In genomic region chr12:107915396-107915795, GRCm38 (mm10) we compare ENCODE assay signal across 28 mouse cellular contexts.
DNase-seq lines count a peak whose midpoint lies in the region; ATAC-seq and TF ChIP-seq lines count a peak whose summit lies in the region.
"Had no signal": no experiment of that assay in that cellular context is flagged by ENCODE, and none has a peak within 500 bp of the region (broad histone marks: within the 10 kb centered on the region; RNA-seq: fewer than 3 reads in every experiment).

No protein-coding gene starts in this region.

- H3K27ac ChIP-seq in intestine, postnatal 0 days (ENCODE audit: low read depth, low read length): peak overlapping the region; percentile 50
- no peak overlapping the region for H3K27ac ChIP-seq in intestine, embryonic 16.5 days (ENCODE audit: low read length)
- no peak overlapping the region for H3K27ac ChIP-seq in thymus, adult 2 months (ENCODE audit: control insufficient read depth, insufficient read depth, low read length)
- H3K27ac ChIP-seq: forebrain, embryonic 15.5 days; heart, adult 2 months; hindbrain, embryonic 13.5 days; limb, embryonic 15.5 days; liver, embryonic 14.5 days; lung, embryonic 15.5 days; midbrain, embryonic 15.5 days; neural tube, embryonic 13.5 days had no signal

- peaks cover 27% of the 10 kb centered on the region; the same call in 1 of the 2 replicates for H3K36me3 ChIP-seq in intestine, postnatal 0 days (ENCODE audit: control insufficient read depth, insufficient read depth)
- H3K36me3 ChIP-seq in intestine, embryonic 16.5 days (ENCODE audit: control insufficient read depth, insufficient read depth, low read length): peaks cover 23% of the 10 kb centered on the region
- H3K36me3 ChIP-seq in thymus, adult 2 months (ENCODE audit: control insufficient read depth, insufficient read depth, low read length): peaks cover 52% of the 10 kb centered on the region
- H3K36me3 ChIP-seq in G1E (replicated peaks): no peaks in the 10 kb centered on the region

- no peaks in the 10 kb centered on the region for H3K9me3 ChIP-seq in intestine, postnatal 0 days (ENCODE audit: control insufficient read depth)
- H3K9me3 ChIP-seq in intestine, embryonic 16.5 days (ENCODE audit: control insufficient read depth, low read length): peaks cover 11% of the 10 kb centered on the region
- H3K9me3 ChIP-seq in G1E (replicated peaks): peaks cover 75% of the 10 kb centered on the region
- H3K9me3 ChIP-seq: forebrain, embryonic 15.5 days had no signal

- WGBS in intestine, postnatal 0 days: 96% methylated on average over 32 of the region's 32 CpGs
- 98% methylated on average over 32 of the region's 32 CpGs for WGBS in intestine, embryonic 16.5 days
- WGBS in thymus, adult 2 months: 98% methylated on average over 32 of the region's 32 CpGs

- H3K9ac ChIP-seq in intestine, postnatal 0 days (ENCODE audit: low read depth, low read length): no peak overlapping the region
- no peak overlapping the region for H3K9ac ChIP-seq in intestine, embryonic 16.5 days (ENCODE audit: low read depth, low read length)
- H3K9ac ChIP-seq: forebrain, embryonic 15.5 days; hindbrain, embryonic 13.5 days; limb, embryonic 15.5 days; liver, embryonic 14.5 days; lung, embryonic 15.5 days; midbrain, embryonic 15.5 days; neural tube, embryonic 13.5 days had no signal

- no peak for TF ChIP-seq POLR2A in thymus, adult 2 months (IDR thresholded peaks at IDR 0.05; ENCODE audit: control insufficient read depth, extremely low read depth, insufficient read depth, low read length, poor library complexity)

- ATAC-seq in intestine, postnatal 0 days: no peak
- ATAC-seq in intestine, embryonic 16.5 days: no peak
- no peak for ATAC-seq in G1E (ENCODE audit: extremely low read depth, insufficient number of reproducible peaks, low FRiP score, poor library complexity, severe bottlenecking)
- ATAC-seq: forebrain, embryonic 15.5 days; inflammation-experienced regulatory T-cells, adult 6 months; midbrain, embryonic 15.5 days had no signal

- H3K4me3 ChIP-seq in intestine, postnatal 0 days (ENCODE audit: low read depth, low read length): no peak overlapping the region
- no peak overlapping the region for H3K4me3 ChIP-seq in intestine, embryonic 16.5 days (ENCODE audit: low read length)
- no peak overlapping the region for H3K4me3 ChIP-seq in thymus, adult 2 months (ENCODE audit: control insufficient read depth, insufficient read depth, low read length)
- peak overlapping the region; percentile 44 for H3K4me3 ChIP-seq in G1E (ENCODE audit: low read depth, low read length)
- H3K4me3 ChIP-seq: forebrain, embryonic 15.5 days; heart, adult 2 months; hindbrain, embryonic 13.5 days; limb, embryonic 15.5 days; lung, embryonic 15.5 days; midbrain, embryonic 15.5 days; neural tube, embryonic 13.5 days had no signal

- peak; percentile 14 for DNase-seq in thymus, postnatal 0 days (ENCODE audit: low spot score)
- DNase-seq in thymus, adult 2 months: no peak
- DNase-seq in G1E (ENCODE audit: low spot score): no peak
- DNase-seq in testis, postnatal 14 days (ENCODE audit: low spot score): peak; percentile 36
- no peak for DNase-seq in left cerebral cortex, postnatal 10 days (ENCODE audit: extremely low spot score in 1 of 2, low spot score in 2 of 2)
- DNase-seq in urinary bladder, postnatal 36 days (ENCODE audit: low spot score in 2 of 2): no peak
- DNase-seq: adrenal gland, postnatal 14 days; cerebellum, adult 8-10 months; cerebellum, postnatal 36 days; embryo, embryonic 11 days; gastrocnemius, postnatal 25 days; heart, adult 2 months; kidney, adult 8-10 months; kidney, postnatal 25 days; lung, postnatal 36 days; retina, postnatal 1 day; right cerebral cortex, postnatal 25 days; thymus, adult 18-20 months had no signal

- no peak for TF ChIP-seq CTCF in intestine, postnatal 0 days (IDR thresholded peaks at IDR 0.05; ENCODE audit: low read depth)
- TF ChIP-seq CTCF in thymus, adult 2 months (IDR thresholded peaks at IDR 0.05; ENCODE audit: borderline replicate concordance, control insufficient read depth, extremely low read depth, insufficient read depth, low read length, poor library complexity): no peak
- no peak for TF ChIP-seq CTCF in G1E (IDR thresholded peaks at IDR 0.05; ENCODE audit: low read depth, low read length)

- H3K27me3 ChIP-seq in intestine, postnatal 0 days (replicated peaks; ENCODE audit: control insufficient read depth, insufficient read depth, low read length): no peaks in the 10 kb centered on the region
- H3K27me3 ChIP-seq in intestine, embryonic 16.5 days (replicated peaks; ENCODE audit: control insufficient read depth, insufficient read depth, low read length): no peaks in the 10 kb centered on the region
- H3K27me3 ChIP-seq in thymus, adult 2 months (ENCODE audit: control insufficient read depth, insufficient read depth, low read length): no peaks in the 10 kb centered on the region
- H3K27me3 ChIP-seq in G1E (ENCODE audit: insufficient read depth, low read length): peaks cover 7% of the 10 kb centered on the region; the same call in 1 of the 2 replicates
- H3K27me3 ChIP-seq: forebrain, embryonic 15.5 days; hindbrain, embryonic 13.5 days; limb, embryonic 15.5 days; lung, embryonic 15.5 days; midbrain, embryonic 15.5 days; neural tube, embryonic 13.5 days had no signal

- intact Hi-C loops in left cerebral cortex, postnatal 10 days (cut with DNase I): no loop called here

- peaks cover 3% of the 10 kb centered on the region; the same call in 1 of the 2 replicates for H3K4me1 ChIP-seq in intestine, postnatal 0 days (replicated peaks; ENCODE audit: control insufficient read depth, insufficient read depth, low read length)
- H3K4me1 ChIP-seq in intestine, embryonic 16.5 days (ENCODE audit: control insufficient read depth, insufficient read depth, low read length): peaks cover 7% of the 10 kb centered on the region
- peaks cover 33% of the 10 kb centered on the region for H3K4me1 ChIP-seq in thymus, adult 2 months (replicated peaks; ENCODE audit: control insufficient read depth, insufficient read depth, low read length)
- H3K4me1 ChIP-seq in G1E (ENCODE audit: insufficient read depth, low read depth, low read length): no peaks in the 10 kb centered on the region

- H3K4me2 ChIP-seq in intestine, postnatal 0 days (replicated peaks; ENCODE audit: low read depth): no peak overlapping the region
- no peak overlapping the region for H3K4me2 ChIP-seq in intestine, embryonic 16.5 days (ENCODE audit: low read depth, low read length)
- H3K4me2 ChIP-seq: forebrain, embryonic 15.5 days; hindbrain, embryonic 13.5 days; limb, embryonic 15.5 days; lung, embryonic 15.5 days; midbrain, embryonic 15.5 days; neural tube, embryonic 13.5 days had no signal

Comparison
In these comparisons a context has a peak if more than half of its experiments do, and no peak if none do; other contexts are left out.
1. DNase-seq: peak in thymus, postnatal 0 days (single experiment) and testis, postnatal 14 days (single experiment); none in thymus, adult 2 months (single experiment), G1E (single experiment), left cerebral cortex, postnatal 10 days (0 of 2) and urinary bladder, postnatal 36 days (0 of 2).